Mouse (Mus musculus) embryonic facial prominence, embryonic 14.5 days (tissue): ENCODE results near the gene Sun1. TPM values are rescaled to one million over a fixed set of nuclear protein-coding genes. Genes with fewer than 3 reads are reported as not detected.
A peak's percentile ranks its signal among the peaks of the same experiment; 100 is the strongest.

Source experiments
- ATAC-seq: fragments of 200-750 bp; cut with Nextera tagmentation; 2 replicates; pipeline ENCODE4 v1.8.0; 2017; ENCODE audit warnings: low read depth, moderate number of reproducible peaks, moderate TSS enrichment
- DNase-seq: peaks from one replicate; pipeline ENCODE4 v3.0.0-alpha.2; 2015; ENCODE audit warnings: low spot score
- H3K27ac ChIP-seq: fragments of 300-500 bp; sonication (generic); replicated peaks from 2 replicates; pipeline ENCODE4 v1.5.1; 2014; ENCODE audit warnings: low read depth, mild to moderate bottlenecking, low read length, moderate library complexity
- H3K27me3 ChIP-seq: fragments of 300-500 bp; sonication (generic); replicated peaks from 2 replicates; pipeline ENCODE4 v1.6.1; 2014; ENCODE audit warnings: low read length; ENCODE audit not compliant: control insufficient read depth, insufficient read depth
- H3K36me3 ChIP-seq: fragments of 300-500 bp; sonication (generic); 2 replicates; pipeline ENCODE4 v1.6.1; 2014; ENCODE audit warnings: low read length, mixed read lengths; ENCODE audit not compliant: control insufficient read depth, insufficient read depth
- H3K4me1 ChIP-seq: fragments of 300-500 bp; sonication (generic); 2 replicates; pipeline ENCODE4 v1.6.1; 2014; ENCODE audit warnings: antibody characterized with exemption, low read length; ENCODE audit not compliant: control insufficient read depth, insufficient read depth
- H3K4me2 ChIP-seq: fragments of 300-500 bp; sonication (generic); 2 replicates; pipeline ENCODE4 v1.6.1; 2014; ENCODE audit warnings: low read depth, mild to moderate bottlenecking, low read length, moderate library complexity, mixed read lengths
- H3K4me3 ChIP-seq: fragments of 300-500 bp; sonication (generic); 2 replicates; pipeline ENCODE4 v1.5.1; 2014; ENCODE audit warnings: low read depth, mild to moderate bottlenecking, low read length
- H3K9ac ChIP-seq: fragments of 300-500 bp; sonication (generic); 2 replicates; pipeline ENCODE4 v1.6.1; 2014; ENCODE audit warnings: low read depth, mild to moderate bottlenecking, low read length, moderate library complexity, mixed read lengths
- H3K9me3 ChIP-seq: fragments of 300-500 bp; sonication (generic); 2 replicates; pipeline ENCODE4 v1.6.1; 2016; ENCODE audit warnings: low read length; ENCODE audit not compliant: control insufficient read depth
- WGBS: fragments of 180-500 bp; shearing (Covaris S2); extraction: QIAGEN DNeasy Blood & Tissue Kit; methylation state at CpG from one replicate; pipeline ENCODE4 v1.1.7; 2014; 5-methylcytosine and 5-hydroxymethylcytosine counted together
- polyA plus RNA-seq: library from polyadenylated mRNA; unstranded; fragments of >200 nt; fragmentation: Nextera tagmentation; extraction: Ambion mirVana; gene quantifications from 2 replicates; pipeline ENCODE4 v1.2.1, GENCODE M21; 2014

Gene Sun1
- polyA plus RNA-seq, 1 experiment from 2014 or later = 59.5 TPM

DNA sequence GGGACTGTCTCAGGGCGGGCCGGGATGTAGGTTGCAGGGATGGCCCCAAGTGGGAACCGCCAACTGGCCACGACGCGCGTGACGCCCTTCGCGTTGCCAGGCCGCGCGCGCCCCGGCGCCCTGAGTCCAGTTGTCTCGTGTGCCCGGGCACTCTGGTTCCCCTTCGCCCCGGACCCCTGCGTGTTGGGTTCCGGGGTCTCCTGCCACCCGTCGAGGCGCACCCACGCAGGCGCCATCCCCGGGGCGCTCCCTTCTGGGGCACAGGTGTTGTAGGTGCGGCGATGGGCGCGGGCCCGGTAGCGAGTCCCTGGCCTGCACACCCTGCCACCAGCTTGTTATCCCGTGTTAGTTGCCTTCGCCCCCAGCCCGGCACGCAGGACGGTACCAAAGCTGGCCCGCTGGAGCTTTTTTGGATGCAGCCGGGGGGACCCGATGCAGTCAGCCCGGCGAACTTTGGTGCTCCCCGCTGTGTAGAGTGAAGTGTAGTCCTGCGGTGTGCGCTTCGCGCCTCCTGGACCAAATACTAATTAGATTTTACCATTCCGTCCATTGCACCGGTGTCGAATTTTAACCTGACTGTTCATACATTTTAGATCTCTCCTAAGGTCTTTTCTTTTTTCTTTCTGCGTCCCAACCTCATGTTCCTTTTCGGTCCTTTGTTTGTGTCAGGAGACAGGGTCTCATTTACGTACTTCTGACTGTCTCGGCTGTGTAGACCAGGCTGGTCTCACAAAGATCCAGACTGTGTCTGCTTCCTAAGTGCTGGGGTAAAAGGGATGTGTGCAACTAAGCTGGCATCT lies 533 bp downstream of the Sun1 start:
- WGBS = under 1% methylated on average over 38 of the region's 57 CpGs
- Histone ChIP-seq H3K36me3 (no peaks in the 10 kb centered on the region), H3K4me2 (peak overlapping the region; percentile 84), H3K9ac (peak overlapping the region; percentile 83), H3K9me3 (no peaks in the 10 kb centered on the region), H3K27me3 (no peaks in the 10 kb centered on the region), H3K4me1 (peaks cover 10% of the 10 kb centered on the region), H3K4me3 (peak overlapping the region; percentile 93), H3K27ac (peak overlapping the region; percentile 77; the same call in 1 of the 2 replicates)
- no peak for DNase-seq
- ATAC-seq = peak; percentile 8; the same call in 1 of the 2 replicates

DNA sequence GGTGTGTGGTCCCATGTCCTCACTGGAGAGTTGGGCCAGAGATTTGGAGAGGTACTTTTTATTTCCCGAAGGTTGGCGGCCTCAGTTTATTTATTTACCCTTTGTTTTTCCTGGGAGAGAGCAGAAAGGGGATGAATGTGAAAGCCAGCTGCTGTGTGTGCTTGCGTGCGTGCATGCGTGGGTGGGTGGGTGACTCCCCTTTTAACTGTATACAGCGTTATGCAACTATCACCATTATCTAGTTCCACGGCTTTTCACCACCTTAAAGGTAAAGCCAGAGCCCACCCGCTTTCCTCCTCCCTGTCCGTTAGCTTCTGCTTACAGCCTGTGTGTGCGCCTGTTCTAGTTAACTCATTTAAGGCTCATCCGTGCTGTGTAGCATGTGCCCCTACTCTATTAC lies 1.7 kb downstream of the Sun1 start:
- H3K4me2 ChIP-seq = peak overlapping the region; percentile 84
- 80% methylated on average over 11 of the region's 11 CpGs for WGBS

DNA sequence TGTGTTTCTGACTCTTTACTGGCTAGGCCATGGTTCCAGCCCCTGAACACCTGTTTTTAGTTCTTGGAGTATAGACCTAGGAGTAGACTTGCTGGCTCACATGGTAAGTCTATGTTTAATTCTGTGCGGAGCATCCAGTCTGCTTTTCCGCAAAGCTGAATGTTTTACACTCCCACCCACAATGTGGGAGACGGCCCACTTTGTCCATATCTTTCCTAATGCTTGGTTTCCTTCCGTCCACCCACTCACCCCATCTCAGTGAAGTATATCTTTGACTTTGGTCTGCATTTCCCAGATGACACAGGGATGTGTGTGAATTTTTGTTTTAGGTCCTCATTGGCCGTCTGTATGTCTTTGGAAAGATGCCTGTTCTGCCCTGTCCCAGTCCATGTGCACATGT lies 2.9 kb downstream of the Sun1 start:
- ATAC-seq = no peak
- 83% methylated on average over 5 of the region's 5 CpGs for WGBS

More for the DNA sequence above, 1.7 kb downstream of the Sun1 start:
- no peak for ATAC-seq
- H3K4me1 ChIP-seq = peaks cover 12% of the 10 kb centered on the region
- H3K4me3 ChIP-seq = peak overlapping the region; percentile 93
- no peaks in the 10 kb centered on the region for H3K9me3 ChIP-seq
- DNase-seq = no peak
- no peaks in the 10 kb centered on the region for H3K36me3 ChIP-seq
- H3K27me3 ChIP-seq = no peaks in the 10 kb centered on the region
- H3K9ac ChIP-seq = peak overlapping the region; percentile 83; the same call in 1 of the 2 replicates
- H3K27ac ChIP-seq = no peak overlapping the region

DNA sequence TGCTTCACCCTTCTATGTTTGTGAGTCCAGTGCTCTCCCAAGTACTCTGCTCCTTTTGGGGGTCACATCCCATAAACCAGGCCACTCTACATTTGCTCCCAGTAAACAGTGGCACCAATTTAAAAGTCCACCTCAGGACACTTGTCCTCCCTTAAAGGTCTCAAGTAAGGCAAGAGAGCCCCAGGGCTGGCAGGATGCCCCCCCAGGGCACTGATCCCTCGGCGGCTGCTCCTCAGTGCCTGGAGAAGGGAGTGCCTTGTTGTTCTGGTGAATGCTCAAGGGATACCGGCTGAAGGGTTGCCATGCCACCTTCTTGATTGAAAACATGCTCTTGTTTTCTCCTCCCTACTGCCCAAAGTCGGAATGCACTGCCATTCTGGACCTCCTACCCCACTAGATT lies 5.6 kb downstream of the Sun1 start:
- Histone ChIP-seq H3K4me2 (no peak overlapping the region), H3K36me3 (peaks cover 16% of the 10 kb centered on the region; the same call in 1 of the 2 replicates), H3K9me3 (no peaks in the 10 kb centered on the region), H3K27me3 (no peaks in the 10 kb centered on the region), H3K9ac (no peak overlapping the region), H3K4me1 (peaks cover 12% of the 10 kb centered on the region), H3K27ac (no peak overlapping the region), H3K4me3 (no peak overlapping the region)
- 39% methylated on average over 4 of the region's 4 CpGs for WGBS
- ATAC-seq (no peak), DNase-seq (no peak)

More for the DNA sequence above, 2.9 kb downstream of the Sun1 start:
- Histone ChIP-seq H3K4me2 (no peak overlapping the region), H3K27ac (no peak overlapping the region), H3K4me1 (peaks cover 12% of the 10 kb centered on the region), H3K27me3 (no peaks in the 10 kb centered on the region), H3K9ac (no peak overlapping the region), H3K36me3 (no peaks in the 10 kb centered on the region), H3K9me3 (no peaks in the 10 kb centered on the region), H3K4me3 (no peak overlapping the region)
- DNase-seq = no peak

DNA sequence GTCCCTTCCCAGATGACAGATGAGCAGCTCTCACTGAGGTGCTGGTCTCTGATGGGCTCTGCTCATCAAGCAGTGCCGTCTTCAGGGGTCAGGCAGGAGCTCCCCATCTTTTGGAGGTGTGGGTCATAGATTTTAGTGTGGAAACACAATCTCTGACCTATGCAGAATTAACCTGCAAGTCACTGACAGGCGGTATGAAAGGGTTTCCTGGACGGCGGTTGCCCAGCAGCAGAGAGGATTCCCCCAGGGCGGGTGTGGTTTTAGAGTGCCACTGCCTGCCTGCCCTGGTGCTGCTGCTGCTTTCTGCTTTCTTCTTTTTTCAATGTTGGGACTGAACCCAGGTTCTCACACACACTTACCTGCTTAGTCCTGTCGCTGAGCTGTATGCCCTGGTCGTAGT lies 6.1 kb downstream of the Sun1 start:
- no peak overlapping the region for H3K27ac ChIP-seq

DNA sequence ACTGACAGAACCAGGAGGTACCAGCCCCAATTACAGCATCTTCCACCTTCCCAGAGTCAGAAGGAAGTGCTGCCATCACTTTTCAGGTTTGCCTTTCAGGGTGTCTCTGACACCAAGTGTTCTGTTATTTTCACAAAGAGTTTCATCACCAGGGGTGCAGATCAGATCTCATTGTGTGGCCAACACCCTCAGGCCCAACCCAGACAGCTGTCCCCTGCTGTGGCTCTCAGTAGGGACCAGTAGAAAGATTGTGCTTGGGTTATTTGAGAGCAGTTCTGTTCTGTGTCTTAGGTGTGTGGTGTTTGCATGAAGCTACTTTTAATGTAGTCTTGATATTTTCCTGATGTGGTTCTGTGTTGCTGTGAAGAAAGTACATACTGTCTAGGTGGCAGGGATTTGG lies 7.7 kb downstream of the Sun1 start:
- Histone ChIP-seq H3K27ac (no peak overlapping the region), H3K9ac (no peak overlapping the region), H3K36me3 (peaks cover 20% of the 10 kb centered on the region; the same call in 1 of the 2 replicates), H3K4me1 (peaks cover 2% of the 10 kb centered on the region; the same call in 1 of the 2 replicates), H3K9me3 (no peaks in the 10 kb centered on the region), H3K27me3 (no peaks in the 10 kb centered on the region), H3K4me3 (no peak overlapping the region), H3K4me2 (no peak overlapping the region)
- ATAC-seq = no peak
- DNase-seq = no peak

More for the DNA sequence above, 6.1 kb downstream of the Sun1 start:
- Histone ChIP-seq H3K36me3 (peaks cover 16% of the 10 kb centered on the region; the same call in 1 of the 2 replicates), H3K9ac (no peak overlapping the region), H3K27me3 (no peaks in the 10 kb centered on the region), H3K4me3 (no peak overlapping the region), H3K4me2 (no peak overlapping the region), H3K4me1 (peaks cover 9% of the 10 kb centered on the region), H3K9me3 (no peaks in the 10 kb centered on the region)
- DNase-seq (no peak), ATAC-seq (no peak)
- WGBS = 65% methylated on average over 7 of the region's 7 CpGs

DNA sequence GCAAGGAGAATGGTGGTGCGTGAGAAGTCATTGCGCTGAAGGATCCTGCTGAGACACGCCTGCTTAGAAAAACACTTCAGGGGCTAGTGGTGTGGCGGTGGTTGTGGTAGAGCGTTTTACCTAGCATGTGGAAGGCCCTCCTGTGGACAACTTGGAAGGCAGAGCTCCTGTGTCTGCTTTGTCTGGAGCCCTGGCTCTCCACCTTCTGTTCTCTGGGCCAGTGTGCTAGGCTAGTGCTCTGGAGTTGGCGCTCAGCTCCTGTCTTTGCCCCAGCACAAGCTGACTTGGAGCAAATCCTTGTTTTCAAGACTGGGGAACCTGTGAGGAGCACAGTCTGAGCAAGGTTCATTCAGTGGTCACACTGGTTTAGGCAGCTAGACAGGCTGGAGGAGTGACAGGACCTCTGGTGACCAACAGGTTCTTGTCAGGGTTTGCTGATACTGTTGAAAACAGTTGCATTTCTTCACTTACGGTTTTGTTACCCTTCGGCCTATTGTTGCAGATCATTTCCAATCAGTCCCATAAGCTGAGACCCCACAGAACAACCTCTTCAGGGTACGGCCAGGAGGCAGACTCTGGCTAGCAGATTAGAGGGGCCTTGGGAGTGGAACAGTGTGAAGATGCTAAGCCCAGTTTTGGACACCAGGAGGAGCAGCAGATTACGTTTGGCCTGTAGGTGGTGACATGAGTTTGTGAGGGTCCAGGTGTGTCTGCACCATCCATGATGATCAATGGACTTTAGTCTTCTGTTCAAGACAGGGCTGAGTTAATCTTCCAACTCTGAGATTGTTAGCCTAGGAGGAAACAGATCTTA lies 8.6 kb downstream of the Sun1 start:
- DNase-seq (no peak), ATAC-seq (no peak)
- Histone ChIP-seq H3K27ac (no peak overlapping the region), H3K4me2 (no peak overlapping the region), H3K4me3 (no peak overlapping the region), H3K9ac (no peak overlapping the region), H3K9me3 (no peaks in the 10 kb centered on the region), H3K36me3 (peaks cover 22% of the 10 kb centered on the region), H3K27me3 (no peaks in the 10 kb centered on the region), H3K4me1 (peaks cover 2% of the 10 kb centered on the region; the same call in 1 of the 2 replicates)
- WGBS = 84% methylated on average over 10 of the region's 10 CpGs

DNA sequence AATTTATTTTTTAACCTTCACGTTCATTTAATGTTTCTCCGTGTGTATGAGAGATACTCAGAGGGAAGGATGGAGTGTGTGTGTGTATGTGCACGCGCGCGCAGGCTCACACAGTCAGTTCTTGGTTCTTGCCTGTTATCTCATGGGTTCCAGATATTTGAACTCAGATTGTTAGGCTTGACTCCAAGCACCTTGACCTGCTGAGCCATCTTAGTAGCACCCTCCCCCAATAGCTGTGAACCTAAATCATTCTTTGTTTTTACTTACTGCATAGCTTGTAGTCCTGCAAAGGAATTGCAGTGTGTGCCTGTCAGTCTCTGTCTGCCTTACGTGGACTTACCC lies 9.2 kb downstream of the Sun1 start:
- Histone ChIP-seq H3K4me2 (no peak overlapping the region), H3K27me3 (no peaks in the 10 kb centered on the region), H3K9ac (no peak overlapping the region), H3K27ac (no peak overlapping the region), H3K36me3 (peaks cover 25% of the 10 kb centered on the region), H3K4me1 (peaks cover 2% of the 10 kb centered on the region; the same call in 1 of the 2 replicates), H3K4me3 (no peak overlapping the region), H3K9me3 (no peaks in the 10 kb centered on the region)
- ATAC-seq (no peak), DNase-seq (no peak)
- 94% methylated on average over 7 of the region's 7 CpGs for WGBS
